8 mouse cellular contexts compared by ENCODE assay signal in the genomic region with DNA sequence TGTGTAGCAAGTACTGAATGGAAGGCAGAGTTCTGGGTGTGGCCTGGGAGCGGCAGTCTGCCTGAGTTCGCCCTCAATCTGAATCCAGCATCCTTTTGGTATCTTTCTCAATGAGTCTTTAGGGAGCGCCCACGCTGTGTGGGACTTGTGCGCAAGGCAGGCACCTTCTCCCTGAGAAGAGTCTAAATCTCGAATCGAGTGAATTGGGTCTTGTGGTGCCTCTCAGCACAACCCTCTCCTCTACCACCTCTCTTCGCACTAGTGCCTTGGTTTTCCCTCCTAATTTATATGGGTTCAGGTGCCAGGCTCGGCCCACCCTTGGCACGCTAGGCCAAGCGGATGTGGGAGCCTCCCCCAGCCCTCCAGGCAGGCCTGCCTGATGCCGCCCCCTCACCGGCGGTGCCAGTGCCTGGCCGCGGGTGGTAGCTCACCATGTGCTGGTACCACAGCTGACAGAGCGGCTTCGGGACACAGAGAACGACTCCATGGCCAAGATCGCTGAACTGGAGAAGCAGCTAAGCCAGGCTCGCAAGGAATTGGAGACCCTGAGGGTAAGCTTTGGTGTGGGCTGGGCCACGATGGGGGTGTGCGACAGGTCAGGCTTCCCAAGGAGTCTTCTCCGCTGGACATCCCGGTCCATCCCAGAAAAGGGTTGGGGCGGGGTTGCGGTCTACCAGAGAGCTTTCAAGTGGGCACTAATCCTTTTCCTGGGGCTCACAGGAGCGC. TPM values are rescaled to one million over a fixed set of nuclear protein-coding genes. Genes with fewer than 3 reads are reported as not detected.
DNase-seq lines count a peak whose midpoint lies in the region; ATAC-seq lines count a peak whose summit lies in the region.

No protein-coding gene starts in this region.

- DNase-seq in cerebellum, postnatal 4 days (ENCODE audit: low spot score in 2 of 2), result no peak
- DNase-seq in neural tube, embryonic 11.5 days (ENCODE audit: low spot score), result no peak
- no peak for DNase-seq in neural tube, embryonic 10.5 days (ENCODE audit: extremely low spot score, low spot score)
- DNase-seq in layer of hippocampus, adult 18-20 months (ENCODE audit: low spot score in 2 of 2), result peak; percentile 79 to 89
- no peak for DNase-seq in gastrocnemius, postnatal 25 days

- peaks cover 67% of the 10 kb centered on the region for H3K27me3 ChIP-seq in neural tube, embryonic 11.5 days (ENCODE audit: control insufficient read depth, insufficient read depth, low read length)
- peaks cover 88% of the 10 kb centered on the region for H3K27me3 ChIP-seq in neural tube, embryonic 13.5 days

- no peaks in the 10 kb centered on the region for H3K9me3 ChIP-seq in neural tube, embryonic 11.5 days (ENCODE audit: control insufficient read depth, low read length)
- H3K9me3 ChIP-seq in neural tube, embryonic 13.5 days, result no peaks in the 10 kb centered on the region

- 0 out of 2 replicates have a peak overlapping the region, but pooled peaks have one; percentile 3 for H3K4me3 ChIP-seq in neural tube, embryonic 11.5 days (ENCODE audit: low read depth, low read length)
- H3K4me3 ChIP-seq in neural tube, embryonic 13.5 days, result peak overlapping the region; percentile 32

- peak; percentile 38; the same call in 1 of the 2 replicates for ATAC-seq in cerebellum, adult (ENCODE audit: insufficient number of reproducible peaks, low FRiP score, low TSS enrichment)
- ATAC-seq in neural tube, embryonic 11.5 days (ENCODE audit: insufficient read depth, low FRiP score, low TSS enrichment), result no peak
- peak; percentile 25; the same call in 1 of the 2 replicates for ATAC-seq in neural tube, embryonic 13.5 days (ENCODE audit: low read depth)
- no peak for ATAC-seq in megakaryocyte progenitor cell, adult 5-6 weeks (replicated peaks; ENCODE audit: poor library complexity)

- H3K4me1 ChIP-seq in neural tube, embryonic 11.5 days (ENCODE audit: control insufficient read depth, insufficient read depth, low read length), result no peaks in the 10 kb centered on the region
- H3K4me1 ChIP-seq in neural tube, embryonic 13.5 days (replicated peaks), result peaks cover 16% of the 10 kb centered on the region

- no peak overlapping the region for H3K9ac ChIP-seq in neural tube, embryonic 11.5 days (ENCODE audit: low read length)
- H3K9ac ChIP-seq in neural tube, embryonic 13.5 days, result peak overlapping the region; percentile 58

- H3K4me2 ChIP-seq in neural tube, embryonic 11.5 days (ENCODE audit: low read depth), result peak overlapping the region; percentile 23
- peak overlapping the region; percentile 59 for H3K4me2 ChIP-seq in neural tube, embryonic 13.5 days

- H3K27ac ChIP-seq in neural tube, embryonic 11.5 days (ENCODE audit: low read depth, low read length), result no peak overlapping the region
- H3K27ac ChIP-seq in neural tube, embryonic 13.5 days (replicated peaks), result no peak overlapping the region

- WGBS in neural tube, embryonic 11.5 days, result 15% methylated on average over 28 of the region's 28 CpGs
- WGBS in neural tube, embryonic 13.5 days, result 15% methylated on average over 28 of the region's 28 CpGs

- H3K36me3 ChIP-seq in neural tube, embryonic 11.5 days (ENCODE audit: control insufficient read depth, insufficient read depth, low read length), result no peaks in the 10 kb centered on the region
- 0 out of 2 replicates have a peak, but pooled peaks cover 3% of the 10 kb centered on the region for H3K36me3 ChIP-seq in neural tube, embryonic 13.5 days

RNA-seq across cellular contexts. Expression of a gene that starts 16.0 kb away (rescaled TPM):
- polyA plus RNA-seq in neural tube, embryonic 11.5 days (2014; fragmentation: Nextera tagmentation; extraction: Ambion mirVana), result not detected in 2 replicates
- 1 to 10 TPM; 1.6 to 2.2 TPM for total RNA-seq in layer of hippocampus, adult 18-20 months (2021)
- 0.72 and 0.95 TPM in 2 replicates for polyA plus RNA-seq in neural tube, embryonic 13.5 days (2015; fragmentation: Nextera tagmentation; extraction: Ambion mirVana)
- total RNA-seq in megakaryocyte progenitor cell, adult 5-6 weeks (2015), result 0.32 TPM in 1 of 2 replicates, not detected in the other
- not detected in 2 replicates for total RNA-seq in megakaryocyte progenitor cell, adult 5-6 weeks (2017)
- not detected for total RNA-seq in gastrocnemius, postnatal 25 days (2021)

RNA-seq across cellular contexts. Expression of a gene that starts 21.5 kb away (rescaled TPM):
- 0.78 and 1.2 TPM in 2 replicates for polyA plus RNA-seq in neural tube, embryonic 11.5 days (2014; fragmentation: Nextera tagmentation; extraction: Ambion mirVana)
- 100 to 1,000 TPM; 132 to 148 TPM for total RNA-seq in layer of hippocampus, adult 18-20 months (2021)
- polyA plus RNA-seq in neural tube, embryonic 13.5 days (2015; fragmentation: Nextera tagmentation; extraction: Ambion mirVana), result 3.0 and 4.2 TPM in 2 replicates
- total RNA-seq in megakaryocyte progenitor cell, adult 5-6 weeks (2015), result 74.3 and 76.3 TPM in 2 replicates
- total RNA-seq in megakaryocyte progenitor cell, adult 5-6 weeks (2017), result 17.3 and 36.5 TPM in 2 replicates
- 1 to 10 TPM; 4.7 to 4.9 TPM for total RNA-seq in gastrocnemius, postnatal 25 days (2021)

RNA-seq across cellular contexts. Expression of a gene that starts 25.8 kb away (rescaled TPM):
- polyA plus RNA-seq in neural tube, embryonic 11.5 days (2014; fragmentation: Nextera tagmentation; extraction: Ambion mirVana), result not detected in 2 replicates
- 1 to 10 TPM in 1 of 2 experiments, under 1 TPM in 1; 0.99 to 1.6 TPM for total RNA-seq in layer of hippocampus, adult 18-20 months (2021)
- 0.17 and 0.28 TPM in 2 replicates for polyA plus RNA-seq in neural tube, embryonic 13.5 days (2015; fragmentation: Nextera tagmentation; extraction: Ambion mirVana)
- total RNA-seq in megakaryocyte progenitor cell, adult 5-6 weeks (2015), result not detected in 2 replicates
- not detected in 2 replicates for total RNA-seq in megakaryocyte progenitor cell, adult 5-6 weeks (2017)
- not detected for total RNA-seq in gastrocnemius, postnatal 25 days (2021)

Comparison
In these comparisons a context has a peak if more than half of its experiments do, and no peak if none do; other contexts are left out.
1. ATAC-seq: peak in cerebellum, adult (single experiment) and neural tube, embryonic 13.5 days (single experiment); none in neural tube, embryonic 11.5 days (single experiment) and megakaryocyte progenitor cell, adult 5-6 weeks (single experiment).
2. DNase-seq: peak in layer of hippocampus, adult 18-20 months (2 of 2); none in cerebellum, postnatal 4 days (0 of 2), neural tube, embryonic 11.5 days (single experiment), neural tube, embryonic 10.5 days (single experiment) and gastrocnemius, postnatal 25 days (single experiment).